In the genomic region with DNA sequence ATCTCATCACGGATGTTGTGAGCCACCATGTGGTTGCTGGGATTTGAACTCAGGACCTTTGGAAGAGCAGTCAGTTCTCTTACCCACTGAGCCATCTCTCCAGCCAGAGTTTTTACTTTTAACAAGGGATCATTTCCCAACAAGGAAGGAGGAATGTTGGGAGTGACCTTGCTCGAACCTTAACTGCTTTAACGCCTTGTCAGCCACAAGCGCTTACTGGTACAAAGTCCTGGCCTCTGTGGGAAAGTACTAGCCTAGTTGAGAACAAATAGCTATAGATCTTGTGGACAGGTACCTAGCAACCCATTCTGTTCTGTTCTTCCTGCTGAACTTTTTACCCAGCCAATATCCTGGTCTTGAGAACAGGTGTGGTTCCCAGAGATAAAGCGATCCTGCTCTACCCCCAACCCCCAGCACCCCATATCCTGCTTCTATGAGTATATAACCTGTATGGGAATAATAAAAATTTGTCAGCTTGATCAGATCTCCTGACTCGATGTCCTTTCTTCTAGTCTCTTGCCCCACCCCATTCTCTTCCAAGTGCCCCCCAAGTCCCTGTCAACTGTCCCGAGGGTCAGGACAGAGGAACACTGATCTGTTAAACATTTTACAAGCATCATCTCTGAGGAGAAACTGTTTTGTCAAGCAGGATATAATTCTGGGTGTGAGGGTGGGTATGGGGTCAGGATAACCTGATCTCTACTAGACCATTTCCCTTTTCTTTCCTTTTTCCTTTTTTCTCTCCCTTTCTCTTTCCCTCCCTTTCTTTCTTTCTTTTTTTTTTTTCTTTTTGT, we compare ENCODE assay signal across 19 mouse cellular contexts. TPM values are rescaled to one million over a fixed set of nuclear protein-coding genes. Genes with fewer than 3 reads are reported as not detected.
DNase-seq lines count a peak whose midpoint lies in the region; ATAC-seq and TF ChIP-seq lines count a peak whose summit lies in the region.
"Had no signal": no experiment of that assay in that cellular context is flagged by ENCODE, and none has a peak within 500 bp of the region (broad histone marks: within the 10 kb centered on the region; RNA-seq: fewer than 3 reads in every experiment).

No protein-coding gene starts in this region.

- no peak overlapping the region for H3K4me3 ChIP-seq in intestine, embryonic 15.5 days (replicated peaks)
- no peak overlapping the region for H3K4me3 ChIP-seq in kidney, embryonic 15.5 days (replicated peaks)
- no peak overlapping the region for H3K4me3 ChIP-seq in small intestine, adult 2 months (ENCODE audit: low read depth, low read length)
- H3K4me3 ChIP-seq: heart, embryonic 13.5 days; liver, embryonic 13.5 days; midbrain, embryonic 13.5 days had no signal

- H3K9ac ChIP-seq in intestine, embryonic 15.5 days = no peak overlapping the region
- H3K9ac ChIP-seq in kidney, embryonic 15.5 days = no peak overlapping the region
- H3K9ac ChIP-seq: heart, embryonic 13.5 days; liver, embryonic 13.5 days; midbrain, embryonic 13.5 days had no signal

- peak; percentile 23 to 51 for DNase-seq in adrenal gland, adult (ENCODE audit: inconsistent age in 2 of 2, low spot score in 1 of 2)
- no peak for DNase-seq in adrenal gland, postnatal 4 days (ENCODE audit: low spot score in 2 of 2)
- no peak for DNase-seq in layer of hippocampus, adult 8-10 months (ENCODE audit: low spot score in 2 of 2)
- DNase-seq in heart, adult 9 months (ENCODE audit: low spot score in 2 of 2) = no peak
- no peak for DNase-seq in frontal cortex, postnatal 14 days (ENCODE audit: low spot score in 2 of 2)
- DNase-seq: cerebellum, adult 11-12 months; cerebellum, postnatal 36 days; liver, embryonic 13.5 days; lung, postnatal 4 days had no signal

- peak; percentile 96 for ATAC-seq in intestine, embryonic 15.5 days
- ATAC-seq in kidney, embryonic 15.5 days (replicated peaks; ENCODE audit: low FRiP score) = peak; percentile 60; the same call in 1 of the 2 replicates
- ATAC-seq: midbrain, embryonic 13.5 days had no signal

- H3K9me3 ChIP-seq in intestine, embryonic 15.5 days = no peaks in the 10 kb centered on the region
- no peaks in the 10 kb centered on the region for H3K9me3 ChIP-seq in kidney, embryonic 15.5 days (replicated peaks)
- H3K9me3 ChIP-seq: liver, embryonic 13.5 days; midbrain, embryonic 13.5 days had no signal

- no peak for TF ChIP-seq POLR2A in small intestine, adult 2 months (IDR thresholded peaks at IDR 0.05; ENCODE audit: low read depth, low read length)

- TF ChIP-seq CTCF in small intestine, adult 2 months (IDR thresholded peaks at IDR 0.05; ENCODE audit: extremely low read depth, insufficient read length, insufficient replicate concordance, low read depth, low read length) = no peak

- H3K4me2 ChIP-seq in intestine, embryonic 15.5 days (replicated peaks) = no peak overlapping the region
- H3K4me2 ChIP-seq in kidney, embryonic 15.5 days = no peak overlapping the region
- H3K4me2 ChIP-seq: heart, embryonic 13.5 days; liver, embryonic 13.5 days; midbrain, embryonic 13.5 days had no signal

- peaks cover 7% of the 10 kb centered on the region; the same call in 1 of the 2 replicates for H3K36me3 ChIP-seq in intestine, embryonic 15.5 days
- H3K36me3 ChIP-seq in kidney, embryonic 15.5 days = peaks cover 41% of the 10 kb centered on the region
- peaks cover 18% of the 10 kb centered on the region for H3K36me3 ChIP-seq in small intestine, adult 2 months (ENCODE audit: control insufficient read depth, insufficient read depth, low read length)

- H3K27ac ChIP-seq in intestine, embryonic 15.5 days = peak overlapping the region; percentile 62
- no peak overlapping the region; the same call in 1 of the 2 replicates for H3K27ac ChIP-seq in kidney, embryonic 15.5 days
- H3K27ac ChIP-seq in small intestine, adult 2 months (ENCODE audit: insufficient read depth, low read depth, low read length) = peak overlapping the region; percentile 100
- H3K27ac ChIP-seq: heart, embryonic 13.5 days; liver, embryonic 13.5 days; midbrain, embryonic 13.5 days had no signal

- WGBS in intestine, embryonic 15.5 days = 44% methylated on average over 7 of the region's 7 CpGs
- 57% methylated on average over 7 of the region's 7 CpGs for WGBS in kidney, embryonic 15.5 days
- 27% methylated on average over 7 of the region's 7 CpGs for WGBS in small intestine, adult 2 months

- no peaks in the 10 kb centered on the region for H3K27me3 ChIP-seq in intestine, embryonic 15.5 days (replicated peaks)
- no peaks in the 10 kb centered on the region for H3K27me3 ChIP-seq in kidney, embryonic 15.5 days
- no peaks in the 10 kb centered on the region for H3K27me3 ChIP-seq in small intestine, adult 2 months (ENCODE audit: control insufficient read depth, insufficient read depth, low read length)
- H3K27me3 ChIP-seq: heart, embryonic 13.5 days; liver, embryonic 13.5 days; midbrain, embryonic 13.5 days had no signal

- no peaks in the 10 kb centered on the region for H3K4me1 ChIP-seq in intestine, embryonic 15.5 days (replicated peaks)
- 0 out of 2 replicates have a peak, but pooled peaks cover 3% of the 10 kb centered on the region for H3K4me1 ChIP-seq in kidney, embryonic 15.5 days
- H3K4me1 ChIP-seq in small intestine, adult 2 months (ENCODE audit: control insufficient read depth, insufficient read depth, insufficient read length, low read length) = peaks cover 8% of the 10 kb centered on the region
- H3K4me1 ChIP-seq: midbrain, embryonic 13.5 days had no signal

RNA-seq across cellular contexts. Expression of gene Etfbkmt, which starts 9.0 kb away (rescaled TPM):
- 10 to 100 TPM; 15.6 to 16.4 TPM for total RNA-seq in adrenal gland, postnatal 4 days (2021)
- polyA plus RNA-seq in intestine, embryonic 15.5 days (2015; fragmentation: Nextera tagmentation; extraction: Ambion mirVana) = 17.0 and 17.6 TPM in 2 replicates
- 20.4 and 21.8 TPM in 2 replicates for polyA plus RNA-seq in kidney, embryonic 15.5 days (2015; fragmentation: Nextera tagmentation; extraction: Ambion mirVana)
- 0.80 and 3.4 TPM in 2 replicates for polyA plus RNA-seq in small intestine, adult 2 months (2012; rRNA removed)
- total RNA-seq in layer of hippocampus, adult 8-10 months (2022) = 1 to 10 TPM; 3.3 to 6.3 (median 4.0) TPM

RNA-seq across cellular contexts. Expression of gene Gm10203, which starts 18.7 kb away (rescaled TPM):
- not detected for total RNA-seq in adrenal gland, postnatal 4 days (2021)
- not detected in 2 replicates for polyA plus RNA-seq in intestine, embryonic 15.5 days (2015; fragmentation: Nextera tagmentation; extraction: Ambion mirVana)
- polyA plus RNA-seq in kidney, embryonic 15.5 days (2015; fragmentation: Nextera tagmentation; extraction: Ambion mirVana) = not detected in 2 replicates
- not detected in 2 replicates for polyA plus RNA-seq in small intestine, adult 2 months (2012; rRNA removed)
- not detected for total RNA-seq in layer of hippocampus, adult 8-10 months (2022)
- total RNA-seq: hematopoietic stem cell, adult 5-6 weeks; layer of hippocampus, postnatal 25 days; left cerebral cortex, postnatal 36 days had no signal
- polyA plus RNA-seq: embryonic facial prominence, embryonic 11.5 days; gonadal fat pad, adult 2 months; heart, embryonic 13.5 days; liver, embryonic 13.5 days; midbrain, embryonic 13.5 days had no signal

RNA-seq across cellular contexts. Expression of gene Amn1, which starts 39.9 kb away (rescaled TPM):
- 10 to 100 TPM; 23.4 to 24.0 TPM for total RNA-seq in adrenal gland, postnatal 4 days (2021)
- 23.3 and 25.5 TPM in 2 replicates for polyA plus RNA-seq in intestine, embryonic 15.5 days (2015; fragmentation: Nextera tagmentation; extraction: Ambion mirVana)
- polyA plus RNA-seq in kidney, embryonic 15.5 days (2015; fragmentation: Nextera tagmentation; extraction: Ambion mirVana) = 31.2 and 35.7 TPM in 2 replicates
- 2.8 and 4.0 TPM in 2 replicates for polyA plus RNA-seq in small intestine, adult 2 months (2012; rRNA removed)
- 10 to 100 TPM; 27.3 to 39.2 (median 32.6) TPM for total RNA-seq in layer of hippocampus, adult 8-10 months (2022)

RNA-seq across cellular contexts. Expression of gene Dennd5b, which starts 47.2 kb away (rescaled TPM):
- total RNA-seq in adrenal gland, postnatal 4 days (2021) = 10 to 100 TPM; 22.9 to 25.8 TPM
- 9.0 and 9.7 TPM in 2 replicates for polyA plus RNA-seq in intestine, embryonic 15.5 days (2015; fragmentation: Nextera tagmentation; extraction: Ambion mirVana)
- 9.1 and 9.6 TPM in 2 replicates for polyA plus RNA-seq in kidney, embryonic 15.5 days (2015; fragmentation: Nextera tagmentation; extraction: Ambion mirVana)
- polyA plus RNA-seq in small intestine, adult 2 months (2012; rRNA removed) = 13.5 and 36.1 TPM in 2 replicates
- 10 to 100 TPM; 41.9 to 59.0 (median 47.0) TPM for total RNA-seq in layer of hippocampus, adult 8-10 months (2022)

Comparison
In these comparisons a context has a peak if more than half of its experiments do, and no peak if none do; other contexts are left out.
1. DNase-seq: peak in adrenal gland, adult (2 of 2); none in adrenal gland, postnatal 4 days (0 of 2), layer of hippocampus, adult 8-10 months (0 of 2), heart, adult 9 months (0 of 2) and frontal cortex, postnatal 14 days (0 of 2).